Mouse (Mus musculus): ENCODE measurements at regions not wholly inside any gene's neighbourhood (a gene's known extent, or its start where the extent isn't known, plus 50 kb on each side); places are given as distances from the start of the nearest gene placed in this dataset.

- no peaks in the 10 kb centered on the region for H3K27me3 ChIP-seq (ENCODE audit: control insufficient read depth, insufficient read depth, low read length)
- H3K9ac ChIP-seq (ENCODE audit: low read depth, low read length) = no peak overlapping the region
- no peaks in the 10 kb centered on the region for H3K79me2 ChIP-seq (ENCODE audit: control insufficient read depth, insufficient read depth, low read length)
- H3K4me1 ChIP-seq (ENCODE audit: control insufficient read depth, insufficient read depth, low read length) = no peaks in the 10 kb centered on the region
- DNase-seq (ENCODE audit: extremely low read depth, low read depth, low spot score) = no peak
- H3K27ac ChIP-seq (replicated peaks; ENCODE audit: insufficient read depth, low read depth, low read length) = no peak overlapping the region
- no peaks in the 10 kb centered on the region for H3K36me3 ChIP-seq (ENCODE audit: control insufficient read depth, insufficient read depth, low read length)
- WGBS = 32% methylated on average over 1 of the region's 1 CpGs
- TF ChIP-seq POLR2A (IDR thresholded peaks at IDR 0.05; ENCODE audit: extremely low read depth, insufficient read depth, low read length) (no peak), CTCF (IDR thresholded peaks at IDR 0.05; ENCODE audit: low read depth, low read length) (no peak)
- no peak overlapping the region for H3K4me3 ChIP-seq (ENCODE audit: insufficient read depth, low read depth, low read length)
Observed at GRCm38 (mm10) chr10:6007238-6007972, 85.2 kb upstream of the Rgs17 start.

GRCm38 (mm10) chr10:5981433-5981832, 59.2 kb upstream of the Rgs17 start:
- WGBS = 79% methylated on average over 1 of the region's 1 CpGs
- H3K27ac ChIP-seq (replicated peaks; ENCODE audit: insufficient read depth, low read depth, low read length) = no peak overlapping the region
- no peaks in the 10 kb centered on the region for H3K27me3 ChIP-seq (ENCODE audit: control insufficient read depth, insufficient read depth, low read length)
- DNase-seq (ENCODE audit: extremely low read depth, low read depth, low spot score) = no peak
- H3K4me1 ChIP-seq (ENCODE audit: control insufficient read depth, insufficient read depth, low read length) = no peaks in the 10 kb centered on the region
- no peak overlapping the region for H3K9ac ChIP-seq (ENCODE audit: low read depth, low read length)
- H3K36me3 ChIP-seq (ENCODE audit: control insufficient read depth, insufficient read depth, low read length) = no peaks in the 10 kb centered on the region
- no peak overlapping the region for H3K4me3 ChIP-seq (ENCODE audit: insufficient read depth, low read depth, low read length)
- no peak for TF ChIP-seq POLR2A (IDR thresholded peaks at IDR 0.05; ENCODE audit: extremely low read depth, insufficient read depth, low read length)
- no peak for TF ChIP-seq CTCF (IDR thresholded peaks at IDR 0.05; ENCODE audit: low read depth, low read length)
- no peaks in the 10 kb centered on the region for H3K79me2 ChIP-seq (ENCODE audit: control insufficient read depth, insufficient read depth, low read length)

GRCm38 (mm10) chr10:5978534-5978933, 56.3 kb upstream of the Rgs17 start:
- TF ChIP-seq CTCF (IDR thresholded peaks at IDR 0.05; ENCODE audit: low read depth, low read length) = no peak
- TF ChIP-seq POLR2A (IDR thresholded peaks at IDR 0.05; ENCODE audit: extremely low read depth, insufficient read depth, low read length) = no peak
- WGBS = 36% methylated on average over 1 of the region's 1 CpGs
- Histone ChIP-seq H3K27ac (replicated peaks; ENCODE audit: insufficient read depth, low read depth, low read length) (no peak overlapping the region), H3K27me3 (ENCODE audit: control insufficient read depth, insufficient read depth, low read length) (no peaks in the 10 kb centered on the region), H3K4me3 (ENCODE audit: insufficient read depth, low read depth, low read length) (no peak overlapping the region), H3K36me3 (ENCODE audit: control insufficient read depth, insufficient read depth, low read length) (no peaks in the 10 kb centered on the region), H3K79me2 (ENCODE audit: control insufficient read depth, insufficient read depth, low read length) (no peaks in the 10 kb centered on the region), H3K9ac (ENCODE audit: low read depth, low read length) (no peak overlapping the region), H3K4me1 (ENCODE audit: control insufficient read depth, insufficient read depth, low read length) (no peaks in the 10 kb centered on the region)
- DNase-seq (ENCODE audit: extremely low read depth, low read depth, low spot score) = no peak
